Mouse (Mus musculus) cortical plate, adult 2 months (tissue): Measurements from ENCODE around the gene Immp2l.

Source experiments
- CTCF ChIP-seq: fragments of 200-500 bp; IDR thresholded peaks from 2 replicates; pipeline ENCODE4 v1.5.1; 2011; ENCODE audit warnings: mild to moderate bottlenecking, control low read depth, low read length; ENCODE audit not compliant: insufficient read depth; ENCODE audit errors: extremely low read depth
- POLR2A ChIP-seq: fragments of 200-500 bp; IDR thresholded peaks from 2 replicates; pipeline ENCODE4 v1.6.1; 2011; ENCODE audit warnings: mild to moderate bottlenecking, low read length, control low read depth; ENCODE audit not compliant: insufficient read depth; ENCODE audit errors: extremely low read depth

DNA sequence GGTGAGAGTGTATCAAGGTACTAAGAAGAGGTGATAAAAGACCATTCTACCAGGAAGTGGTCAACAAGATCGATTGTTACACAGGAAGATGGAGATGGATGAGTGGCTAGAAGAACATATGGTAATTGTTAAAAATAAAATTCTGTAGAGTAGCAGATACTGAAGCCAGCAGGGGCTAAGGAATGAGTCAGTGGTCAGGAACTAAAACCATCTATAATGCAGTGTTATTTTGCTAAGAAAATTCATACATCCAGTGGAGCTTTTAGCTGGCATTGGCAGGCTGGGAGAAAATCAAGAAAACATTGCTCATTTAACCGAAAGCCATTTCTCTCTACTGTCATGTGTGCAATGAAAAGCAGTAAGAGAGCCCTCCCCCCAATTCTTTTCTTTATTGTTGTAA is 913.9 kb downstream of the Immp2l start:
- TF ChIP-seq CTCF, result no peak
- TF ChIP-seq POLR2A, result no peak
